Mouse (Mus musculus) lung, embryonic 15.5 days (tissue): ENCODE data around the gene Mmp2. TPM values are rescaled to one million over a fixed set of nuclear protein-coding genes. Genes with fewer than 3 reads are reported as not detected.

ENCODE experiments used
- ATAC-seq: fragments of 200-750 bp; cut with Nextera tagmentation; 2 replicates; pipeline ENCODE4 v1.8.0; 2017; ENCODE audit warnings: moderate number of reproducible peaks, borderline replicate concordance; ENCODE audit not compliant: low FRiP score, low TSS enrichment; ENCODE audit errors: extremely low read depth
- H3K27ac ChIP-seq: fragments of 300-500 bp; sonication (generic); 2 replicates; pipeline ENCODE4 v1.5.1; 2015; ENCODE audit warnings: moderate library complexity, mild to moderate bottlenecking, inconsistent platforms
- H3K27me3 ChIP-seq: fragments of 300-500 bp; sonication (generic); 2 replicates; pipeline ENCODE4 v1.6.1; 2015; ENCODE audit warnings: inconsistent platforms
- H3K36me3 ChIP-seq: fragments of 300-500 bp; sonication (generic); 2 replicates; pipeline ENCODE4 v1.6.1; 2015; ENCODE audit warnings: inconsistent platforms
- H3K4me1 ChIP-seq: fragments of 300-500 bp; sonication (generic); 2 replicates; pipeline ENCODE4 v1.6.1; 2015; ENCODE audit warnings: inconsistent platforms
- H3K4me2 ChIP-seq: fragments of 300-500 bp; sonication (generic); 2 replicates; pipeline ENCODE4 v1.6.1; 2015; ENCODE audit warnings: inconsistent platforms, mild to moderate bottlenecking, moderate library complexity
- H3K4me3 ChIP-seq: fragments of 300-500 bp; sonication (generic); 2 replicates; pipeline ENCODE4 v1.5.1; 2015; ENCODE audit warnings: mild to moderate bottlenecking, inconsistent platforms
- H3K9ac ChIP-seq: fragments of 300-500 bp; sonication (generic); 2 replicates; pipeline ENCODE4 v1.6.1; 2015; ENCODE audit warnings: inconsistent platforms
- H3K9me3 ChIP-seq: fragments of 300-500 bp; sonication (generic); 2 replicates; pipeline ENCODE4 v1.6.1; 2016; ENCODE audit warnings: inconsistent platforms
- WGBS: fragments of 180-500 bp; shearing (Covaris S2); methylation state at CpG from one replicate; pipeline ENCODE4 v1.1.7; 2015; 5-methylcytosine and 5-hydroxymethylcytosine counted together
- polyA plus RNA-seq: library from polyadenylated mRNA; unstranded; fragments of >200 nt; fragmentation: Nextera tagmentation; extraction: Ambion mirVana; gene quantifications from 2 replicates; pipeline ENCODE4 v1.2.1, GENCODE M21; 2015

The Mmp2 gene
- polyA plus RNA-seq, 1 experiment from 2014 or later: 244 TPM

DNA sequence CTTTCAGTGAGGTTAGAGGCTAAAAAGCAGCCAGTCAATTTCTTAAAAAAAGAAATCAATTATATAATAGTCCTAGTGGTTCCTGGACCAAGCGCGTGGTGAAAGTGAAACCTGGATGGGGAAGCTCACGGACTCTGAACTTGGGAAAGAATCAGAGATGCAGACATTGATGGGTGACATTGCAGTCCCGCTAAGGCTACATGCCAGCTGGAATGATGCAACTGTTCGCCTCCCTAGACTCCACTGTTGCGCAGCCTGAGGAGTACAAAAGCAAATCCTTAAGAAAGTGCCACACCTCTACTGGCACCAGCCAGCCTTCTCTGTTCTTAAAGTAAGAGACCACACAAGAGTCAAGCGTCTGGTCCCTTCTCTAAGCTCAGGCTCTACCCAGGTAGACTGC, 12.8 kb downstream of the Mmp2 start:
- Histone ChIP-seq H3K4me1 (no peaks in the 10 kb centered on the region), H3K4me3 (no peak overlapping the region), H3K9me3 (no peaks in the 10 kb centered on the region), H3K27me3 (no peaks in the 10 kb centered on the region), H3K4me2 (no peak overlapping the region), H3K9ac (no peak overlapping the region), H3K27ac (no peak overlapping the region), H3K36me3 (peaks cover 28% of the 10 kb centered on the region)
- no peak for ATAC-seq
- WGBS: 81% methylated on average over 7 of the region's 7 CpGs

DNA sequence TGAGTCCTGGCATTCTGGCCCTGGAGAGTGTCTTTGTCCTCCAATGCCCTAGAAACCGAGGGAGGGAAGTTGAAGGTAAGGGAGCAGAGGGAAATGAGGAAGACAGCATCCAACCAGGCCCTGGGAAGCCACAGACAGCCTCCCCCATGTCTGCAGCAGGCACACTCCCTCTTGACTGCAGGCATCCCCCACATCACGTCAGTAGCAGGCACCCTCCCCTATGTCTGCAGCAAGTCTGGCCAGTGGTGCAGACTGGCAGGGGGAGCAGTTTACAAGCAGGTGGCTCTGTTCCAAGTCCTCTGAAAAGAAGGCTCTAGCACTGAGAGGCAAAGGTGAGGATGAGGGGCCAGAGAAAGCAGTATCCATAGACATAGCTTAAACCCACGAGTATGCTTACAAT, 19.6 kb downstream of the Mmp2 start:
- Histone ChIP-seq H3K9ac (no peak overlapping the region), H3K36me3 (peaks cover 14% of the 10 kb centered on the region), H3K4me2 (peak overlapping the region; percentile 38), H3K9me3 (no peaks in the 10 kb centered on the region), H3K4me1 (peaks cover 56% of the 10 kb centered on the region), H3K27ac (peak overlapping the region; percentile 42), H3K27me3 (no peaks in the 10 kb centered on the region), H3K4me3 (no peak overlapping the region)
- WGBS: 23% methylated on average over 3 of the region's 3 CpGs
- ATAC-seq: no peak

DNA sequence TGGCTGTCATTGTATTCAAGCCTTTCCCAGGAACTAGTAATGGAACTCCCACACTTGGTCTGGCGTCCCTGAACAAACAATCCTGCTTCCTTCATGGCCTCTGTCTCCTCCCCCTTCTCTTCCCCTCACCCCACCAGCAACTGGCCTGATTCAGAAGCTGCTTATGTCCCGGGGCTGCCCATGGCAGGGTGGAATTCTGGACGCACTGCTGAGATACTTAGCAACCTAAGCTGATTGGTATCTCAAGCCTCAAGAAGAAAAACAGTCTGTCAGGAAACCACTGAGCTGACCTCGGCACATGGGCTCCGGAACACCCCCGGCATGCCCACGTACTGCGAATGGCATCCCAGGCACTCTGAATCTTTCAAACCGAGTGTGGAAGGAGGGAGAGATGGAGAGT, 20.2 kb downstream of the Mmp2 start:
- no peak for ATAC-seq
- no peaks in the 10 kb centered on the region for H3K27me3 ChIP-seq
- H3K4me3 ChIP-seq: no peak overlapping the region
- H3K27ac ChIP-seq: peak overlapping the region; percentile 42
- H3K4me1 ChIP-seq: peaks cover 61% of the 10 kb centered on the region
- peaks cover 15% of the 10 kb centered on the region for H3K36me3 ChIP-seq
- H3K4me2 ChIP-seq: peak overlapping the region; percentile 38
- 23% methylated on average over 9 of the region's 9 CpGs for WGBS
- H3K9ac ChIP-seq: no peak overlapping the region
- H3K9me3 ChIP-seq: no peaks in the 10 kb centered on the region

- H3K9ac ChIP-seq: no peak overlapping the region
- H3K27ac ChIP-seq: peak overlapping the region; percentile 52
Observed at GRCm38 (mm10) chr8:92849261-92849660, 22.2 kb downstream of the Mmp2 start.

DNA sequence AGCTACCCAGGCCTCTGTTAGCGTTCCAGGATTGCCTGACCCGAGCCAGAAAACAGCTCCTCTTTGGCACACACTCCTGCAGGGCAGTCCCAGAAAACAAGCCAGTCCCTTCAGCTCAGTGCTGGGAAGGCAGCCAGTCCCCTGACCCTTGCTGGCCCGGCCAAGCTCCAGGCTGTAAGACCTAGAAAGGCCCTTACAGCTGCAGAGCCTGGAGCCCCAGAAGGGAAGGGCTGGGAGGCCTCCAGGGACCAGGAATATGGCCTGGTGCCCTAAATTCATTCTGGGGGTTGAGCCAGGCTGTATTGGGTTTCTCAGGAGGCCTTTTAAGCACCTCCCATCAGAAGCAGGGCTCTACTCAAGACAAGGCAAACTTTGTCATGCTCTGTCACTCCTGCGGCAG, 23.1 kb downstream of the Mmp2 start:
- Histone ChIP-seq H3K4me2 (no peak overlapping the region), H3K4me3 (no peak overlapping the region), H3K4me1 (peaks cover 84% of the 10 kb centered on the region), H3K9me3 (no peaks in the 10 kb centered on the region), H3K36me3 (peaks cover 14% of the 10 kb centered on the region), H3K27ac (peak overlapping the region; percentile 52), H3K9ac (no peak overlapping the region), H3K27me3 (no peaks in the 10 kb centered on the region)
- 40% methylated on average over 4 of the region's 4 CpGs for WGBS
- ATAC-seq: peak; percentile 89

More at GRCm38 (mm10) chr8:92849261-92849660, 22.2 kb downstream of the Mmp2 start:
- H3K4me3 ChIP-seq: no peak overlapping the region
- ATAC-seq: no peak
- WGBS: 61% methylated on average over 6 of the region's 6 CpGs
- no peaks in the 10 kb centered on the region for H3K27me3 ChIP-seq
- no peak overlapping the region for H3K4me2 ChIP-seq
- H3K9me3 ChIP-seq: no peaks in the 10 kb centered on the region
- peaks cover 78% of the 10 kb centered on the region for H3K4me1 ChIP-seq
- H3K36me3 ChIP-seq: peaks cover 15% of the 10 kb centered on the region

DNA sequence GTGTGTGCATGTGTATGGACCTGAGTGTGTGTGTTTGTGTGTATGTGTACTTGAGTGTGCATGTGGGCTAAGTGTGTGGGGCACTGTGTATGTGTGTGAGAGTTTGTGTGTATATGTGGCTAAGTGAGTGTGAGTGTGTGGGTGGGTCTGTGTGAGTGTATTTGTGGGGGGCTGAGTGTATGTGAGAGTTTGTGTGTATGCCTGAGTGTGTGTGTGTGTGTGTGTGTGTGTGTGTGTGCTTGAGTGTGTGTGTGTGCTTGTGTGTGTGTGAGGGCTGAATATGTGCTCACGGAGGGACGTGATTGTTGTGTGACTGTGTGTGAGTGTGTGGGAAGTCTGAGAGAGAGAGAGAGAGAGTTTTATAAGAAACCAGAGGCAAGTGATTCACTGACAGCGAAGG, 24.3 kb downstream of the Mmp2 start:
- no peaks in the 10 kb centered on the region for H3K27me3 ChIP-seq
- ATAC-seq: no peak
- no peaks in the 10 kb centered on the region for H3K9me3 ChIP-seq
- no peak overlapping the region for H3K27ac ChIP-seq
- H3K4me1 ChIP-seq: peaks cover 85% of the 10 kb centered on the region
- peaks cover 12% of the 10 kb centered on the region; the same call in 1 of the 2 replicates for H3K36me3 ChIP-seq
- no peak overlapping the region for H3K4me2 ChIP-seq
- 38% methylated on average over 3 of the region's 3 CpGs for WGBS
- H3K9ac ChIP-seq: no peak overlapping the region
- H3K4me3 ChIP-seq: no peak overlapping the region

DNA sequence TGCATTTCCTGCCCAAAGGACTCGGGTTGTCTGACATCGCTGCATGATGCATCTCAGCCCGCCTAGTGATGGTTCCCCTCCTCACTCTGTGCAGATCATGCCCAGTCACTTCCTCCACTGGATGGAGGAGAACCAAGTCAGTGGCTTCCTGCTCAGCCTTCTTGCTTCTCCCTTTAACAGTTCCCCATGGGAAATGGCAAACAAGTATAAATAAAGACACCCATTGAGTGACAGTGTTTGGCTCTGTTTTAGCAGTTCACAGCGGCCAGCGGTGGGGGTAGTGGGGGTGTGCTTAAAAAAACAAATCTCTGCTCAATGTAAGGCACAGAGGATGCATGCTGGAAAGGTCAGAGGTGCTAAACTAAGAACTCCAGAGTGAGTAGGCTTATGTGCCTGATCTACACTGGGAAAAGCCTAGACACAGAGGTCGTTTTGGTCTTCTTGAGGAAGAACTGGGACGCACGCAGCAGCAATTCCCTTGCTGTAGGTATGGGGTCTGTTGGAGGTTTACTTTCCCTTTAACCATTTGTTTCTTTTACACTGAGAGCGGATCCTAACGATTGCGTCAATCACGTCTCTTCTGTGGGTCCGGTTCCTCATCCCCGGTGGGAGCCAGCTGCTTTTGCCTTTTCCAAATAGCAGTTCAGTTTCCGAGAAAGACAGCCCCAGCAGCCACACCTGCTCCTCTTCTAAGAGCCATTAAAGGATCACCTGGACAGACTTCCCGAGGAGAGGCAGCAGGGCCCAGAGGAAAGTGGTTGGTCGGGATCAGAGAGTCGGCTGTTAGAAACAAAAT, 26.3 kb downstream of the Mmp2 start:
- Histone ChIP-seq H3K4me1 (peaks cover 69% of the 10 kb centered on the region), H3K27ac (no peak overlapping the region), H3K4me3 (no peak overlapping the region), H3K9me3 (no peaks in the 10 kb centered on the region), H3K36me3 (0 out of 2 replicates have a peak, but pooled peaks cover 9% of the 10 kb centered on the region), H3K9ac (no peak overlapping the region), H3K27me3 (no peaks in the 10 kb centered on the region), H3K4me2 (no peak overlapping the region)
- no peak for ATAC-seq
- WGBS: 34% methylated on average over 18 of the region's 18 CpGs

DNA sequence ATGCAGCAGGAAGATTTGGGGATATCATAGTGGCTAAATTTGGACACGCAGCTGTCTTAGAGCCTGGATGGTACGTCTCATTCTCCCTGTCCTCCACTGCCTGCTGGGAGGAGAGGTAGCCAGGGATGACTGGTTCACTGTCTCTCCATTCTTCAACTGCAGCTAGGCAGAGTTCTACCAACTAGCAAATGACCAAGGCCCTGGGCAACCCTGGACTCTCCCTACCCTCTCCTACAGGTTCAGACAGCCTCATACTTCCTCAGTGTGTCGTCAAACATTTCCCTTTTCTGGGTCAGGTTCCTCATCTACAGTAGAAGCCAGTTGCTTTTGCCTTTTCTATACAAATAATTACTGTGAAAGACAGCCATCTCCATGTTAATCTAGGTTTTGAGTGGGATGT, 27.6 kb downstream of the Mmp2 start:
- Histone ChIP-seq H3K4me3 (peak overlapping the region; percentile 60; the same call in 1 of the 2 replicates), H3K4me1 (peaks cover 58% of the 10 kb centered on the region)

GRCm38 (mm10) chr8:92855171-92855894, 28.2 kb downstream of the Mmp2 start, which contains the start of gene Lpcat2:
TSS of gene Lpcat2 (plus strand) at chr8:92855339.
- Histone ChIP-seq H3K9me3 (no peaks in the 10 kb centered on the region), H3K36me3 (0 out of 2 replicates have a peak, but pooled peaks cover 9% of the 10 kb centered on the region), H3K27me3 (no peaks in the 10 kb centered on the region), H3K4me1 (peaks cover 52% of the 10 kb centered on the region), H3K4me3 (peak within 1 kb of the TSS; percentile 60), H3K27ac (no peak within 1 kb of the TSS), H3K9ac (peak within 1 kb of the TSS; percentile 58), H3K4me2 (peak within 1 kb of the TSS; percentile 84)
- peak; percentile 36; the same call in 1 of the 2 replicates for ATAC-seq
- 2% methylated on average over 50 of the region's 50 CpGs for WGBS

More for the DNA sequence above, 27.6 kb downstream of the Mmp2 start:
- H3K27ac ChIP-seq: no peak overlapping the region
- no peak for ATAC-seq
- H3K9ac ChIP-seq: no peak overlapping the region
- no peaks in the 10 kb centered on the region for H3K27me3 ChIP-seq
- H3K4me2 ChIP-seq: peak overlapping the region; percentile 84; the same call in 1 of the 2 replicates
- 79% methylated on average over 3 of the region's 3 CpGs for WGBS
- no peaks in the 10 kb centered on the region for H3K9me3 ChIP-seq
- H3K36me3 ChIP-seq: 0 out of 2 replicates have a peak, but pooled peaks cover 9% of the 10 kb centered on the region

DNA sequence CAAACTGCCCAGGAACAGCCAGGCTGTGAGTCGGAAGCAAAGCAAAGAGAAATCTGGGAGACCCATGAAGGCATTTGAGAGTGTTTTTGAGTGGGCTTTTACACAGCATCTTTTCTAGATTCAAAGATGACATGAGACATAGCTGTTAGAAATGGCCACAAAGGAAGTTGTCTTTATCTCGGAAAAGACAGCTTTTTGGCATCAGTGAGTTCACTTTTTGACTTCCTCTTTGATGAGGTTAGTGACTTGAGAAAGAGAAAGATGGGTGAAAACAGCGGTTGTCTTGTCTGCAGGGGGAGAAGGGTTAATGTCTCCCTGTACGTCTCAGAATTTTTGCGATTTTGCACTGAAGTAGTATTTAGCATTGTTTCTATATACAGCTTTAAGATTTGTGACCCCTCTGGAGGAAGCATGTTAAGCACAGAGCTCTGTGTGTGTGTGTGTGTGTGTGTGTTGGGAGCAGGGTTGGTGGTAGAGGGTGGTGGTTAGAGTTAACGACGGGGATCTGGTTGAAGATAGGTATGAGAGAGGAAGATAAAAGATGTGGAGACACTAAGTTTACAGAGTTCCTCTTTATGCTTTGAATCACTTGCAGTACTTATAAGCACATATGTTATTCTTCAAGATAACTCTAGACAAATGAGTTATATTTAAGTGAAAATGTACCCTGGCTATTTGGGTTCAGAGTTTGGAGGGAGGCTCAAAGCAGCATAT, 29.3 kb downstream of the Mmp2 start:
- H3K27ac ChIP-seq: no peak overlapping the region
- H3K36me3 ChIP-seq: 0 out of 2 replicates have a peak, but pooled peaks cover 9% of the 10 kb centered on the region
- peaks cover 41% of the 10 kb centered on the region for H3K4me1 ChIP-seq
- ATAC-seq: no peak
- H3K4me2 ChIP-seq: peak overlapping the region; percentile 84
- H3K4me3 ChIP-seq: peak overlapping the region; percentile 60; the same call in 1 of the 2 replicates
- no peaks in the 10 kb centered on the region for H3K27me3 ChIP-seq
- no peaks in the 10 kb centered on the region for H3K9me3 ChIP-seq
- WGBS: 53% methylated on average over 7 of the region's 7 CpGs
- H3K9ac ChIP-seq: no peak overlapping the region

DNA sequence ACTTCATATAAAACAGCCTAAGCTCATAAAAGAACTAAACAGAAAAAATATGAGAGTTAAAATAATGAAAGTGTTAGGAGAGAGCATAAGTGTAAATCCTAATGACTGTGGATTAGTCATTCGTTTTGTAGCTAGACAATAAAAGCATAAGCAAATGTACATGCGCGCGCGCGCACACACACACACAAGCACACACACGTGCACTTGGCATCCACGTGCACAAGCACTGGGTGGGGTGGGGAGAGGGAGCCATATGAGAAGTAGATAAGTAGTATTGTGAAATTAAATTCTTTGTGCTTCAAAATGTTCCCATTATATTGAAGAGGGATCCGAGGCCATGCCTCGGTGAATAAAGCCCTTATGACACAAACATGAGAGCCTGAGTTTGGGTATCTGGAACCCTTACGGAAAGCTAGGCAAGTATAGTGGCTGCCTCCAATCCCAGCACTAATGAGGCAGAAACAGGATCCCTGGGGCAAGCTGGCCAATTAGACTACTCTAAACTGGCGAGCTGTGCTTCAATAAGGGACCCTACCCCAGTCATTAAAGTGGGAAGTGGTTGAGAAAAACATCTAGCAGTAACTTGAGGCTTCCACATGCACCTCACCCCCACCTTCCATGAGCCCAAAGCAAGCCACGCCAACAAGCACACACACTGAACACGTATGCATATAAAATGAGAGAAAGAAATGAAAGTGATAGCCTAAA, 31.5 kb downstream of the Mmp2 start:
- WGBS: 86% methylated on average over 14 of the region's 14 CpGs
- ATAC-seq: no peak
- peaks cover 24% of the 10 kb centered on the region for H3K4me1 ChIP-seq

More for the DNA sequence above, 31.5 kb downstream of the Mmp2 start:
- H3K27ac ChIP-seq: no peak overlapping the region
- H3K4me3 ChIP-seq: no peak overlapping the region
- no peaks in the 10 kb centered on the region for H3K9me3 ChIP-seq
- H3K27me3 ChIP-seq: no peaks in the 10 kb centered on the region
- 0 out of 2 replicates have a peak, but pooled peaks cover 2% of the 10 kb centered on the region for H3K36me3 ChIP-seq
- no peak overlapping the region for H3K9ac ChIP-seq
- no peak overlapping the region for H3K4me2 ChIP-seq
